Mouse (Mus musculus) testis, adult 2 months (tissue): ENCODE results near the gene Pmel. TPM values are rescaled to one million over a fixed set of nuclear protein-coding genes. Genes with fewer than 3 reads are reported as not detected.
"Not testable (repeated sequence)": the region's sequence is repeated elsewhere in the genome, so short reads cannot be mapped to it uniquely, and the experiment has no call there.

Experiments used
- H3K27ac ChIP-seq: fragments of 200-500 bp; 2 replicates; pipeline ENCODE4 v1.5.1; 2012; ENCODE audit warnings: low read depth, low read length; ENCODE audit not compliant: control insufficient read depth, insufficient read depth
- H3K27me3 ChIP-seq: fragments of 200-500 bp; 2 replicates; pipeline ENCODE4 v1.6.1; 2012; ENCODE audit warnings: mild to moderate bottlenecking, low read length, moderate library complexity; ENCODE audit not compliant: control insufficient read depth, insufficient read depth
- H3K36me3 ChIP-seq: fragments of 200-500 bp; 2 replicates; pipeline ENCODE4 v1.6.1; 2012; ENCODE audit warnings: mild to moderate bottlenecking, low read length; ENCODE audit not compliant: control insufficient read depth, insufficient read depth
- H3K4me1 ChIP-seq: fragments of 200-500 bp; 2 replicates; pipeline ENCODE4 v1.6.1; 2012; ENCODE audit warnings: low read length; ENCODE audit not compliant: control insufficient read depth, insufficient read depth
- H3K4me3 ChIP-seq: fragments of 200-500 bp; 2 replicates; pipeline ENCODE4 v1.5.1; 2012; ENCODE audit warnings: low read depth, mild to moderate bottlenecking, low read length, moderate library complexity, mixed read lengths; ENCODE audit not compliant: control insufficient read depth
- CTCF ChIP-seq: fragments of 200-500 bp; IDR thresholded peaks from 2 replicates; pipeline ENCODE4 v1.5.1; 2012; ENCODE audit warnings: low read depth, mild to moderate bottlenecking, inconsistent platforms, low read length, moderate library complexity; ENCODE audit not compliant: control insufficient read depth, insufficient read depth, insufficient replicate concordance
- POLR2A ChIP-seq: fragments of 200-500 bp; IDR thresholded peaks from 2 replicates; pipeline ENCODE4 v1.6.1; 2012; ENCODE audit warnings: low read depth, mild to moderate bottlenecking, inconsistent platforms, low read length, moderate library complexity; ENCODE audit not compliant: control insufficient read depth
- polyA plus RNA-seq: library from polyadenylated mRNA; depleted of rRNA; stranded (reverse); fragments of >200 nt; gene quantifications from 2 replicates; pipeline ENCODE4 v1.2.3, GENCODE M21; 2012

Gene Pmel
- polyA plus RNA-seq, 1 experiment, result 27.7 TPM

- TF ChIP-seq CTCF, result no peak
- peak; percentile 84 for TF ChIP-seq POLR2A
- Histone ChIP-seq H3K4me1 (peaks cover 16% of the 10 kb centered on the region), H3K36me3 (no peaks in the 10 kb centered on the region; the same call in none of the 2 replicates), H3K4me3 (peak within 1 kb of the TSS; percentile 95), H3K27ac (peak within 1 kb of the TSS; percentile 89), H3K27me3 (no peaks in the 10 kb centered on the region)
Observed at GRCm38 (mm10) chr10:128704491-128705316, 709 bp downstream of the Pmel start, which contains the start of gene Cdk2. Cdk2 (minus strand) TSS chr10:128705031.

GRCm38 (mm10) chr10:128705317-128705693 is 1.3 kb downstream of the Pmel start:
- H3K27ac ChIP-seq, result peak overlapping the region; percentile 84
- H3K4me3 ChIP-seq, result peak overlapping the region; percentile 69
- no peak for TF ChIP-seq POLR2A
- TF ChIP-seq CTCF, result no peak
- no peaks in the 10 kb centered on the region; the same call in none of the 2 replicates for H3K36me3 ChIP-seq
- H3K4me1 ChIP-seq, result peaks cover 16% of the 10 kb centered on the region
- H3K27me3 ChIP-seq, result no peaks in the 10 kb centered on the region

GRCm38 (mm10) chr10:128711318-128711717 is 7.3 kb downstream of the Pmel start:
- not testable (repeated sequence) for H3K4me1 ChIP-seq, H3K27ac ChIP-seq, H3K36me3 ChIP-seq, H3K27me3 ChIP-seq, H3K4me3 ChIP-seq

- Histone ChIP-seq H3K4me1 (no peaks in the 10 kb centered on the region; the same call in 1 of the 2 replicates), H3K27ac (no peak overlapping the region), H3K4me3 (no peak overlapping the region), H3K27me3 (no peaks in the 10 kb centered on the region), H3K36me3 (no peaks in the 10 kb centered on the region)
- no peak for TF ChIP-seq POLR2A
- TF ChIP-seq CTCF, result no peak
Observed at GRCm38 (mm10) chr10:128715559-128716537, 11.9 kb downstream of the Pmel start.

GRCm38 (mm10) chr10:128725466-128725865 is 21.5 kb downstream of the Pmel start:
- H3K4me3 ChIP-seq, H3K27ac ChIP-seq, H3K27me3 ChIP-seq: not testable (repeated sequence)

GRCm38 (mm10) chr10:128728059-128728458 is 24.1 kb downstream of the Pmel start:
- Histone ChIP-seq H3K36me3 (0 out of 2 replicates have a peak, but pooled peaks cover 1% of the 10 kb centered on the region), H3K4me1 (no peaks in the 10 kb centered on the region), H3K27me3 (no peaks in the 10 kb centered on the region), H3K4me3 (no peak overlapping the region), H3K27ac (no peak overlapping the region)
- TF ChIP-seq CTCF, result no peak
- TF ChIP-seq POLR2A, result no peak

More at GRCm38 (mm10) chr10:128725466-128725865, 21.5 kb downstream of the Pmel start:
- H3K4me1 ChIP-seq, H3K36me3 ChIP-seq: not testable (repeated sequence)

GRCm38 (mm10) chr10:128731002-128731433 is 27.0 kb downstream of the Pmel start:
- H3K36me3 ChIP-seq, result peaks cover 4% of the 10 kb centered on the region; the same call in 1 of the 2 replicates
- no peaks in the 10 kb centered on the region for H3K27me3 ChIP-seq
- no peak overlapping the region for H3K4me3 ChIP-seq
- H3K27ac ChIP-seq, result no peak overlapping the region
- no peaks in the 10 kb centered on the region for H3K4me1 ChIP-seq
- TF ChIP-seq CTCF (peak; percentile 69; the same call in 1 of the 2 replicates), POLR2A (no peak)
